Mouse (Mus musculus): Measurements from ENCODE around the gene Ildr1.
A peak's percentile ranks its signal among the peaks of the same experiment; 100 is the strongest.

The Ildr1 gene

GRCm38 (mm10) chr16:36700484-36700883 lies 6.7 kb downstream of the Ildr1 start:
- DNase-seq (ENCODE audit: low spot score): no peak

GRCm38 (mm10) chr16:36707702-36708423 lies 14.1 kb downstream of the Ildr1 start:
- no peak for DNase-seq (ENCODE audit: low spot score)

- DNase-seq (ENCODE audit: low spot score): no peak
These were observed 15.0 kb downstream of the Ildr1 start for GRCm38 (mm10) chr16:36708751-36709150.

GRCm38 (mm10) chr16:36709405-36709804 lies 15.6 kb downstream of the Ildr1 start:
- no peak for DNase-seq (ENCODE audit: low spot score)

GRCm38 (mm10) chr16:36710794-36711193 lies 17.0 kb downstream of the Ildr1 start:
- DNase-seq (ENCODE audit: low spot score): no peak

GRCm38 (mm10) chr16:36711760-36712159 lies 18.0 kb downstream of the Ildr1 start:
- no peak for DNase-seq (ENCODE audit: low spot score)

GRCm38 (mm10) chr16:36717481-36717880 lies 23.7 kb downstream of the Ildr1 start:
- DNase-seq (ENCODE audit: low spot score): no peak

- no peak for DNase-seq (ENCODE audit: low spot score)
These were observed 24.9 kb downstream of the Ildr1 start for GRCm38 (mm10) chr16:36718637-36719036.

- no peak for DNase-seq (ENCODE audit: low spot score)
These were observed 26.6 kb downstream of the Ildr1 start for GRCm38 (mm10) chr16:36720194-36721055.

- no peak for DNase-seq (ENCODE audit: low spot score)
These were observed 29.0 kb downstream of the Ildr1 start for GRCm38 (mm10) chr16:36722739-36723138.

GRCm38 (mm10) chr16:36723880-36724443 lies 30.2 kb downstream of the Ildr1 start:
- no peak for DNase-seq (ENCODE audit: low spot score)

- no peak for DNase-seq (ENCODE audit: low spot score)
These were observed 35.2 kb downstream of the Ildr1 start for GRCm38 (mm10) chr16:36728959-36729358.

GRCm38 (mm10) chr16:36732572-36732971 lies 38.8 kb downstream of the Ildr1 start:
- DNase-seq (ENCODE audit: low spot score): no peak

GRCm38 (mm10) chr16:36733827-36734226 lies 40.0 kb downstream of the Ildr1 start:
- DNase-seq (ENCODE audit: low spot score): no peak

GRCm38 (mm10) chr16:36735421-36735820 lies 41.6 kb downstream of the Ildr1 start:
- no peak for DNase-seq (ENCODE audit: low spot score)

GRCm38 (mm10) chr16:36739404-36739930 lies 45.7 kb downstream of the Ildr1 start:
- DNase-seq (ENCODE audit: low spot score): no peak

- DNase-seq (ENCODE audit: low spot score): no peak
These were observed 49.8 kb downstream of the Ildr1 start for GRCm38 (mm10) chr16:36743580-36743979.

GRCm38 (mm10) chr16:36747068-36747467 lies 53.3 kb downstream of the Ildr1 start:
- DNase-seq (ENCODE audit: low spot score): no peak

- no peak for DNase-seq (ENCODE audit: low spot score)
These were observed 54.0 kb downstream of the Ildr1 start for GRCm38 (mm10) chr16:36747767-36748166.

GRCm38 (mm10) chr16:36751979-36752378 lies 58.2 kb downstream of the Ildr1 start:
- no peak for DNase-seq (ENCODE audit: low spot score)

GRCm38 (mm10) chr16:36770191-36770771 lies 76.5 kb downstream of the Ildr1 start:
- no peak for DNase-seq (ENCODE audit: low spot score)

GRCm38 (mm10) chr16:36770830-36771229 lies 77.1 kb downstream of the Ildr1 start:
- DNase-seq (ENCODE audit: low spot score): peak; percentile 9

Measured in left cerebral cortex, adult 11 months (tissue).